Mouse (Mus musculus): ENCODE measurements around the gene Ppp2r2d. TPM values are rescaled to one million over a fixed set of nuclear protein-coding genes. Genes with fewer than 3 reads are reported as not detected.

Gene Ppp2r2d
- polyA plus RNA-seq, 1 experiment, result 69.8 TPM

GRCm38 (mm10) chr7:138854201-138854600 lies 8.3 kb downstream of the Ppp2r2d start:
- Histone ChIP-seq H3K27ac (ENCODE audit: insufficient read depth, low read length) (no peak overlapping the region), H3K4me1 (ENCODE audit: control insufficient read depth, insufficient read depth, low read length) (peaks cover 2% of the 10 kb centered on the region; the same call in 1 of the 2 replicates), H3K4me3 (ENCODE audit: insufficient read depth, low read length) (no peak overlapping the region)
- TF ChIP-seq CTCF (IDR thresholded peaks at IDR 0.05; ENCODE audit: borderline replicate concordance, insufficient read depth, low read length), result no peak
- TF ChIP-seq POLR2A (IDR thresholded peaks at IDR 0.05; ENCODE audit: low read depth, low read length), result no peak

- Histone ChIP-seq H3K27ac (ENCODE audit: insufficient read depth, low read length) (no peak overlapping the region), H3K4me3 (ENCODE audit: insufficient read depth, low read length) (no peak overlapping the region), H3K4me1 (ENCODE audit: control insufficient read depth, insufficient read depth, low read length) (peaks cover 2% of the 10 kb centered on the region; the same call in 1 of the 2 replicates)
- TF ChIP-seq CTCF (IDR thresholded peaks at IDR 0.05; ENCODE audit: borderline replicate concordance, insufficient read depth, low read length) (no peak), POLR2A (IDR thresholded peaks at IDR 0.05; ENCODE audit: low read depth, low read length) (no peak)
Observed at GRCm38 (mm10) chr7:138856670-138857069, 10.8 kb downstream of the Ppp2r2d start.

GRCm38 (mm10) chr7:138863950-138864572 lies 18.2 kb downstream of the Ppp2r2d start:
- Histone ChIP-seq H3K27ac (ENCODE audit: insufficient read depth, low read length) (peak overlapping the region; percentile 20; the same call in 1 of the 2 replicates), H3K4me3 (ENCODE audit: insufficient read depth, low read length) (no peak overlapping the region), H3K4me1 (ENCODE audit: control insufficient read depth, insufficient read depth, low read length) (peaks cover 6% of the 10 kb centered on the region)
- TF ChIP-seq CTCF (IDR thresholded peaks at IDR 0.05; ENCODE audit: borderline replicate concordance, insufficient read depth, low read length) (no peak), POLR2A (IDR thresholded peaks at IDR 0.05; ENCODE audit: low read depth, low read length) (no peak)

GRCm38 (mm10) chr7:138864776-138865175 lies 18.9 kb downstream of the Ppp2r2d start:
- peaks cover 6% of the 10 kb centered on the region for H3K4me1 ChIP-seq (ENCODE audit: control insufficient read depth, insufficient read depth, low read length)
- H3K4me3 ChIP-seq (ENCODE audit: insufficient read depth, low read length), result no peak overlapping the region
- no peak for TF ChIP-seq POLR2A (IDR thresholded peaks at IDR 0.05; ENCODE audit: low read depth, low read length)
- TF ChIP-seq CTCF (IDR thresholded peaks at IDR 0.05; ENCODE audit: borderline replicate concordance, insufficient read depth, low read length), result no peak
- H3K27ac ChIP-seq (ENCODE audit: insufficient read depth, low read length), result no peak overlapping the region

- Histone ChIP-seq H3K4me1 (ENCODE audit: control insufficient read depth, insufficient read depth, low read length) (peaks cover 6% of the 10 kb centered on the region), H3K27ac (ENCODE audit: insufficient read depth, low read length) (no peak overlapping the region), H3K4me3 (ENCODE audit: insufficient read depth, low read length) (no peak overlapping the region)
- no peak for TF ChIP-seq POLR2A (IDR thresholded peaks at IDR 0.05; ENCODE audit: low read depth, low read length)
- TF ChIP-seq CTCF (IDR thresholded peaks at IDR 0.05; ENCODE audit: borderline replicate concordance, insufficient read depth, low read length), result no peak
Observed at GRCm38 (mm10) chr7:138867286-138867685, 21.4 kb downstream of the Ppp2r2d start.

- Histone ChIP-seq H3K4me1 (ENCODE audit: control insufficient read depth, insufficient read depth, low read length) (peaks cover 6% of the 10 kb centered on the region), H3K27ac (ENCODE audit: insufficient read depth, low read length) (no peak overlapping the region), H3K4me3 (ENCODE audit: insufficient read depth, low read length) (no peak overlapping the region)
- TF ChIP-seq POLR2A (IDR thresholded peaks at IDR 0.05; ENCODE audit: low read depth, low read length), result no peak
- no peak for TF ChIP-seq CTCF (IDR thresholded peaks at IDR 0.05; ENCODE audit: borderline replicate concordance, insufficient read depth, low read length)
Observed at GRCm38 (mm10) chr7:138868316-138868715, 22.4 kb downstream of the Ppp2r2d start.

- no peak overlapping the region for H3K27ac ChIP-seq (ENCODE audit: insufficient read depth, low read length)
- H3K4me3 ChIP-seq (ENCODE audit: insufficient read depth, low read length), result no peak overlapping the region
- H3K4me1 ChIP-seq (ENCODE audit: control insufficient read depth, insufficient read depth, low read length), result peaks cover 4% of the 10 kb centered on the region
- no peak for TF ChIP-seq POLR2A (IDR thresholded peaks at IDR 0.05; ENCODE audit: low read depth, low read length)
- no peak for TF ChIP-seq CTCF (IDR thresholded peaks at IDR 0.05; ENCODE audit: borderline replicate concordance, insufficient read depth, low read length)
Observed at GRCm38 (mm10) chr7:138872956-138873355, 27.1 kb downstream of the Ppp2r2d start.

GRCm38 (mm10) chr7:138875031-138875430 lies 29.2 kb downstream of the Ppp2r2d start:
- H3K4me3 ChIP-seq (ENCODE audit: insufficient read depth, low read length), result no peak overlapping the region
- H3K4me1 ChIP-seq (ENCODE audit: control insufficient read depth, insufficient read depth, low read length), result peaks cover 4% of the 10 kb centered on the region
- TF ChIP-seq POLR2A (IDR thresholded peaks at IDR 0.05; ENCODE audit: low read depth, low read length) (no peak), CTCF (IDR thresholded peaks at IDR 0.05; ENCODE audit: borderline replicate concordance, insufficient read depth, low read length) (no peak)
- no peak overlapping the region for H3K27ac ChIP-seq (ENCODE audit: insufficient read depth, low read length)

- H3K27ac ChIP-seq (ENCODE audit: insufficient read depth, low read length), result no peak overlapping the region
- no peak overlapping the region for H3K4me3 ChIP-seq (ENCODE audit: insufficient read depth, low read length)
- TF ChIP-seq POLR2A (IDR thresholded peaks at IDR 0.05; ENCODE audit: low read depth, low read length), result no peak
- no peak for TF ChIP-seq CTCF (IDR thresholded peaks at IDR 0.05; ENCODE audit: borderline replicate concordance, insufficient read depth, low read length)
- H3K4me1 ChIP-seq (ENCODE audit: control insufficient read depth, insufficient read depth, low read length), result no peaks in the 10 kb centered on the region
Observed at GRCm38 (mm10) chr7:138883724-138884123, 37.8 kb downstream of the Ppp2r2d start.

GRCm38 (mm10) chr7:138885365-138886289 lies 39.7 kb downstream of the Ppp2r2d start:
- Histone ChIP-seq H3K4me3 (ENCODE audit: insufficient read depth, low read length) (no peak overlapping the region), H3K27ac (ENCODE audit: insufficient read depth, low read length) (no peak overlapping the region), H3K4me1 (ENCODE audit: control insufficient read depth, insufficient read depth, low read length) (no peaks in the 10 kb centered on the region)
- no peak for TF ChIP-seq POLR2A (IDR thresholded peaks at IDR 0.05; ENCODE audit: low read depth, low read length)
- TF ChIP-seq CTCF (IDR thresholded peaks at IDR 0.05; ENCODE audit: borderline replicate concordance, insufficient read depth, low read length), result no peak

Measured in embryonic fibroblast, embryonic 13.5 days (primary cell).